Mouse (Mus musculus) heart, embryonic 13.5 days (tissue): ENCODE measurements at regions not wholly inside any gene's neighbourhood (a gene's known extent, or its start where the extent isn't known, plus 50 kb on each side); places are given as distances from the start of the nearest gene placed in this dataset.

Source experiments
- ATAC-seq: fragments of 200-750 bp; cut with Nextera tagmentation; 2 replicates; pipeline ENCODE4 v1.8.0; 2017; ENCODE audit warnings: moderate TSS enrichment; ENCODE audit not compliant: insufficient number of reproducible peaks, low FRiP score, low TSS enrichment; ENCODE audit errors: extremely low read depth
- H3K27ac ChIP-seq: fragments of 300-500 bp; sonication (generic); replicated peaks from 2 replicates; pipeline ENCODE4 v1.5.1; 2015; ENCODE audit warnings: moderate library complexity, mild to moderate bottlenecking, inconsistent platforms
- H3K27me3 ChIP-seq: fragments of 300-500 bp; sonication (generic); replicated peaks from 2 replicates; pipeline ENCODE4 v1.6.1; 2015; ENCODE audit warnings: mild to moderate bottlenecking, inconsistent platforms
- H3K36me3 ChIP-seq: fragments of 300-500 bp; sonication (generic); 2 replicates; pipeline ENCODE4 v1.6.1; 2015; ENCODE audit warnings: mild to moderate bottlenecking, inconsistent platforms
- H3K4me1 ChIP-seq: fragments of 300-500 bp; sonication (generic); 2 replicates; pipeline ENCODE4 v1.6.1; 2015; ENCODE audit warnings: inconsistent platforms
- H3K4me2 ChIP-seq: fragments of 300-500 bp; sonication (generic); 2 replicates; pipeline ENCODE4 v1.6.1; 2015; ENCODE audit warnings: inconsistent platforms, mild to moderate bottlenecking, moderate library complexity
- H3K4me3 ChIP-seq: fragments of 300-500 bp; sonication (generic); 2 replicates; pipeline ENCODE4 v1.5.1; 2015; ENCODE audit warnings: moderate library complexity, mild to moderate bottlenecking, inconsistent platforms
- H3K9ac ChIP-seq: fragments of 300-500 bp; sonication (generic); 2 replicates; pipeline ENCODE4 v1.6.1; 2015; ENCODE audit warnings: inconsistent platforms, mild to moderate bottlenecking, moderate library complexity
- H3K9me3 ChIP-seq: fragments of 300-500 bp; sonication (generic); 2 replicates; pipeline ENCODE4 v1.6.1; 2016; ENCODE audit warnings: inconsistent platforms
- WGBS: fragments of 180-500 bp; shearing (Covaris S2); methylation state at CpG from one replicate; pipeline ENCODE4 v1.1.7; 2015; ENCODE audit warnings: mixed read lengths; 5-methylcytosine and 5-hydroxymethylcytosine counted together

DNA sequence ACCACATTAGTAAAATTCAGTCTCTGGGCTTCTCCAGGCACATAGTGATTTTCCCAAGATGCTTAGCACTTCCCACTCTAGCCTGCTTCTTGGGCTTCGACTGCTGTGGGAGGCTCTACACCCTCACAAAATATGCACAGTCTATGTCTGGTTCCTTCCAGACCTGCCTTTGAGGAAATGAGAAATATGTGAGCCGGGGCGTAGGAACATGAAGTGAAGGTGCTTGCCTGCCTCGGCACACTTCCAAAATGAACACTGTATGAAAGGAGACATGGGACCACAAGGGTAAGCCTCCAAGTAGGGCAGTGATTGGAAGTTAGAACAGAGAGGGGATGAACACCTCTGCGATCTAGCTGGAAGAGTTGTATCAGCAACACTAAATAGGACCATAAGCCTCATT, 54.5 kb downstream of the Gm10260 start:
- no peak for ATAC-seq
- H3K4me3 ChIP-seq = no peak overlapping the region
- WGBS = 84% methylated on average over 5 of the region's 5 CpGs

GRCm38 (mm10) chr13:97704541-97704940, 55.9 kb downstream of the Gm10260 start:
- Histone ChIP-seq H3K27ac (no peak overlapping the region), H3K4me3 (no peak overlapping the region), H3K36me3 (no peaks in the 10 kb centered on the region), H3K9me3 (0 out of 2 replicates have a peak, but pooled peaks cover 6% of the 10 kb centered on the region), H3K9ac (no peak overlapping the region), H3K4me1 (peaks cover 8% of the 10 kb centered on the region), H3K4me2 (no peak overlapping the region), H3K27me3 (no peaks in the 10 kb centered on the region)
- ATAC-seq = no peak
- 93% methylated on average over 4 of the region's 4 CpGs for WGBS

More for the DNA sequence above, 54.5 kb downstream of the Gm10260 start:
- no peaks in the 10 kb centered on the region for H3K36me3 ChIP-seq
- H3K4me1 ChIP-seq = peaks cover 20% of the 10 kb centered on the region
- no peak overlapping the region for H3K27ac ChIP-seq
- 0 out of 2 replicates have a peak, but pooled peaks cover 6% of the 10 kb centered on the region for H3K9me3 ChIP-seq
- H3K4me2 ChIP-seq = no peak overlapping the region
- H3K27me3 ChIP-seq = no peaks in the 10 kb centered on the region
- H3K9ac ChIP-seq = no peak overlapping the region

GRCm38 (mm10) chr13:97698967-97699366, 61.5 kb downstream of the Gm10260 start:
- H3K4me2 ChIP-seq = no peak overlapping the region
- H3K27me3 ChIP-seq = no peaks in the 10 kb centered on the region
- H3K27ac ChIP-seq = no peak overlapping the region
- H3K36me3 ChIP-seq = no peaks in the 10 kb centered on the region
- H3K4me3 ChIP-seq = no peak overlapping the region
- ATAC-seq = no peak
- no peak overlapping the region for H3K9ac ChIP-seq
- H3K4me1 ChIP-seq = no peaks in the 10 kb centered on the region
- WGBS = 81% methylated on average over 2 of the region's 2 CpGs
- H3K9me3 ChIP-seq = no peaks in the 10 kb centered on the region

- Histone ChIP-seq H3K36me3 (no peaks in the 10 kb centered on the region), H3K4me2 (no peak overlapping the region), H3K9me3 (no peaks in the 10 kb centered on the region), H3K4me1 (no peaks in the 10 kb centered on the region), H3K9ac (no peak overlapping the region), H3K4me3 (no peak overlapping the region), H3K27me3 (no peaks in the 10 kb centered on the region), H3K27ac (no peak overlapping the region)
- 83% methylated on average over 1 of the region's 1 CpGs for WGBS
- no peak for ATAC-seq
Measured at GRCm38 (mm10) chr13:97698317-97698716, 62.1 kb downstream of the Gm10260 start.

GRCm38 (mm10) chr13:97697262-97697661, 63.2 kb downstream of the Gm10260 start:
- no peak overlapping the region for H3K4me2 ChIP-seq
- no peaks in the 10 kb centered on the region for H3K36me3 ChIP-seq
- no peak for ATAC-seq
- H3K4me3 ChIP-seq = no peak overlapping the region
- H3K9ac ChIP-seq = no peak overlapping the region
- no peaks in the 10 kb centered on the region for H3K27me3 ChIP-seq
- H3K27ac ChIP-seq = no peak overlapping the region
- 80% methylated on average over 10 of the region's 10 CpGs for WGBS
- H3K9me3 ChIP-seq = no peaks in the 10 kb centered on the region
- H3K4me1 ChIP-seq = no peaks in the 10 kb centered on the region

DNA sequence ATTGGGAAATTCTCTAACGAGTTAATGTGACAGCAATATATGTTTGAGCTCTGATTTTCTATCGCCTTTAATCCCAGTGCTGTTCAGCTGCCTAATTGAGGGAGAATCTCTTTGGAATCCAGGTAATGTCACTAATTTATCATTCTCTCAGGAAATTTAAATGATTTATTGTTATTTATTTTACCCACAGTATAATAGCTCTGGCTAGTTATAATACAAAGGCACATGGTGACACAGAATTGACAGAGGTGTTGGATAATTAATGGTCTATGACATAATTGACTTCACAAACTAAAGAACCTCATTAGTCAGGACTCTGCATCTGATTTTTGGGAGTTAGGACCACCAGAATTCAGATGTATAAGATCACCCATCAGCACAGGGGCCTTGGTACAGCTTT, 65.4 kb downstream of the Gm10260 start:
- no peaks in the 10 kb centered on the region for H3K36me3 ChIP-seq
- 84% methylated on average over 2 of the region's 2 CpGs for WGBS
- H3K27me3 ChIP-seq = no peaks in the 10 kb centered on the region
- no peak overlapping the region for H3K9ac ChIP-seq
- H3K27ac ChIP-seq = no peak overlapping the region
- ATAC-seq = no peak
- no peaks in the 10 kb centered on the region for H3K4me1 ChIP-seq
- H3K4me3 ChIP-seq = no peak overlapping the region
- no peak overlapping the region for H3K4me2 ChIP-seq
- no peaks in the 10 kb centered on the region for H3K9me3 ChIP-seq

GRCm38 (mm10) chr13:97694356-97694990, 66.0 kb downstream of the Gm10260 start:
- Histone ChIP-seq H3K36me3 (no peaks in the 10 kb centered on the region), H3K27ac (no peak overlapping the region), H3K4me3 (no peak overlapping the region), H3K9me3 (no peaks in the 10 kb centered on the region), H3K4me2 (no peak overlapping the region), H3K4me1 (no peaks in the 10 kb centered on the region), H3K27me3 (no peaks in the 10 kb centered on the region), H3K9ac (no peak overlapping the region)
- no peak for ATAC-seq
- 67% methylated on average over 9 of the region's 9 CpGs for WGBS

DNA sequence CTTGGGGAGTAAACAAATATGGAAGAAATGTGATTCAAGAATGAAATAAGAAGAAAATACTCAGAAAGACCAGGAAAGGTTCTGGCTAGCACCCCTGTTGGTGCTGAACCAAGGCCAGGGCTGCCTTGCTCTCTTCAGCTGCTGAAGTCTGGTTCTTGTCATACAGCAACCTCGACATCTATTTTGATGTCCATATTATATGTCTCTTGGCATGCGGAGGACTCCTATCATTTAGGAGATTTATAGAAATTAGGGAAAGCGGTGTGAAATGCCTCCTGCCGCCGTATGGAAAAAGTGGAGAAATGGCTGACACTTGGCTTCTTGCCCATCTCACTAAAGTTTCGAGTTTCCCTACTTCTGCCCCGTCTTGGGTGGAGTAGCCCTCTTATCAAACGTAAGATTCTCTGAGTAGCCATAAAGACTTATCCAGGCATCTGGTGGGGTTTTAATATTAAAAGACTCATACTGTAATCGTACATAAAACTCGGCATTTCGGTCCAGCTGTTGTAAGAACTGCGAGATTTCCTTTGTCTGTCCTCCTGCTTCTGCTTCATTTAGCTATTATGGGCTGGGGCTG, 72.0 kb downstream of the Gm10260 start:
- ATAC-seq = no peak
- Histone ChIP-seq H3K9me3 (no peaks in the 10 kb centered on the region), H3K4me1 (no peaks in the 10 kb centered on the region), H3K27me3 (no peaks in the 10 kb centered on the region), H3K9ac (no peak overlapping the region), H3K27ac (no peak overlapping the region), H3K4me3 (no peak overlapping the region), H3K36me3 (no peaks in the 10 kb centered on the region), H3K4me2 (no peak overlapping the region)
- WGBS = 73% methylated on average over 12 of the region's 12 CpGs

GRCm38 (mm10) chr13:97683836-97684235, 76.6 kb downstream of the Gm10260 start:
- Histone ChIP-seq H3K9me3 (no peaks in the 10 kb centered on the region), H3K27ac (no peak overlapping the region), H3K4me1 (peaks cover 14% of the 10 kb centered on the region; the same call in 1 of the 2 replicates), H3K4me2 (no peak overlapping the region), H3K27me3 (no peaks in the 10 kb centered on the region), H3K36me3 (no peaks in the 10 kb centered on the region), H3K9ac (no peak overlapping the region), H3K4me3 (no peak overlapping the region)
- ATAC-seq = no peak
- 74% methylated on average over 6 of the region's 6 CpGs for WGBS

GRCm38 (mm10) chr13:97681228-97681987, 79.0 kb downstream of the Gm10260 start:
- ATAC-seq = no peak
- Histone ChIP-seq H3K27ac (no peak overlapping the region), H3K27me3 (no peaks in the 10 kb centered on the region), H3K4me2 (no peak overlapping the region), H3K4me1 (peaks cover 20% of the 10 kb centered on the region), H3K4me3 (no peak overlapping the region), H3K9me3 (no peaks in the 10 kb centered on the region), H3K36me3 (no peaks in the 10 kb centered on the region), H3K9ac (no peak overlapping the region)
- WGBS = 62% methylated on average over 6 of the region's 6 CpGs

GRCm38 (mm10) chr13:97680283-97680896, 80.0 kb downstream of the Gm10260 start:
- no peak overlapping the region for H3K9ac ChIP-seq
- no peaks in the 10 kb centered on the region for H3K27me3 ChIP-seq
- H3K4me1 ChIP-seq = peaks cover 26% of the 10 kb centered on the region
- no peaks in the 10 kb centered on the region for H3K36me3 ChIP-seq
- ATAC-seq = no peak
- no peaks in the 10 kb centered on the region for H3K9me3 ChIP-seq
- H3K27ac ChIP-seq = no peak overlapping the region
- H3K4me2 ChIP-seq = no peak overlapping the region
- 52% methylated on average over 5 of the region's 5 CpGs for WGBS
- H3K4me3 ChIP-seq = no peak overlapping the region
